ENCODE assay signal across 10 mouse cellular contexts in the genomic region with DNA sequence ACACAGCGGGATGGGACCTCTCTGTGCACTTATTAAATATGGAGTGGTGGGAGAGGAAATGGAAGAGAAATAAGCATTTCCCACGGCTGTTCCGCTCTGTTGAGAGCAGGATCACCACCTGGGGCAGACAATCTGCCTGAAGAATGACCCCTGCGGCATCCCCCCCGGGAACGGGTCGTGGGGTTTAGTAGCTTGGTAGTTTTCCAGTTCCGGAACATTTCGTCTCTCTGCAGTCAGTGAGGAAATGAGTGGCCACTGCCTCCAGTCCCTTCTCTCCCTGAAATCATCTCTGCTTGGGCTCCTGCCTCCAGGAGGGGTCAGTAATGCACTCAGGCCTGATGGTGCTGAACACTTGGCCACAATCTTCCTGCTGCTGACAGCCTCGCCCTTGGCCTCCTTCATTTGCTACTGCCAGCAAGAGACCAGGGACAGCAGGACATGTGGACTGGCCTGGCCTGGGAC. TPM values are rescaled to one million over a fixed set of nuclear protein-coding genes. Genes with fewer than 3 reads are reported as not detected.
A peak's percentile ranks its signal among the peaks of the same experiment; 100 is the strongest.
DNase-seq lines count a peak whose midpoint lies in the region; ATAC-seq and TF ChIP-seq lines count a peak whose summit lies in the region.
"Had no signal": no experiment of that assay in that cellular context is flagged by ENCODE, and none has a peak within 500 bp of the region (broad histone marks: within the 10 kb centered on the region; RNA-seq: fewer than 3 reads in every experiment).

No protein-coding gene starts in this region.

- peaks cover 56% of the 10 kb centered on the region for H3K27me3 ChIP-seq in hindbrain, embryonic 10.5 days (ENCODE audit: insufficient read depth, poor library complexity, severe bottlenecking)
- H3K27me3 ChIP-seq in hindbrain, embryonic 13.5 days: peaks cover 41% of the 10 kb centered on the region
- no peaks in the 10 kb centered on the region for H3K27me3 ChIP-seq in ES-Bruce4 (ENCODE audit: control insufficient read depth, insufficient read depth, low read length, poor library complexity, severe bottlenecking)
- peaks cover 5% of the 10 kb centered on the region; the same call in 1 of the 2 replicates for H3K27me3 ChIP-seq in kidney, postnatal 0 days (ENCODE audit: insufficient read depth, low read length)

- no peak for ATAC-seq in hindbrain, embryonic 13.5 days (ENCODE audit: low FRiP score)
- ATAC-seq in kidney, postnatal 0 days (replicated peaks; ENCODE audit: low FRiP score, low read depth): peak; percentile 52

- peak; percentile 14 for TF ChIP-seq CTCF in ES-Bruce4 (IDR thresholded peaks at IDR 0.05; ENCODE audit: low read depth, low read length)
- 0 out of 2 replicates have a peak, but pooled peaks have one; percentile 12 for TF ChIP-seq CTCF in cortical plate, adult 2 months (IDR thresholded peaks at IDR 0.05; ENCODE audit: extremely low read depth, insufficient read depth, low read length)
- peak; percentile 77 for TF ChIP-seq CTCF in kidney, postnatal 0 days (IDR thresholded peaks at IDR 0.05; ENCODE audit: low read depth)

- H3K4me2 ChIP-seq in hindbrain, embryonic 13.5 days: no peak overlapping the region
- H3K4me2 ChIP-seq in kidney, postnatal 0 days (ENCODE audit: low read length): peak overlapping the region; percentile 21; the same call in 1 of the 2 replicates
- H3K4me2 ChIP-seq: embryonic facial prominence, embryonic 13.5 days; hindbrain, embryonic 15.5 days had no signal

- no peak overlapping the region for H3K27ac ChIP-seq in hindbrain, embryonic 10.5 days
- no peak overlapping the region for H3K27ac ChIP-seq in hindbrain, embryonic 13.5 days
- H3K27ac ChIP-seq in ES-Bruce4 (ENCODE audit: insufficient read depth, low read length): no peak overlapping the region
- no peak overlapping the region for H3K27ac ChIP-seq in cortical plate, adult 2 months (ENCODE audit: insufficient read depth, low read length)
- peak overlapping the region; percentile 75 for H3K27ac ChIP-seq in kidney, postnatal 0 days
- H3K27ac ChIP-seq: embryonic facial prominence, embryonic 13.5 days; hindbrain, embryonic 15.5 days had no signal

- no peak for TF ChIP-seq POLR2A in ES-Bruce4 (IDR thresholded peaks at IDR 0.05; ENCODE audit: insufficient read depth, low read length)
- no peak for TF ChIP-seq POLR2A in cortical plate, adult 2 months (IDR thresholded peaks at IDR 0.05; ENCODE audit: extremely low read depth, insufficient read depth, low read length)

- H3K9me3 ChIP-seq in hindbrain, embryonic 10.5 days: no peaks in the 10 kb centered on the region
- no peaks in the 10 kb centered on the region for H3K9me3 ChIP-seq in hindbrain, embryonic 13.5 days
- no peaks in the 10 kb centered on the region for H3K9me3 ChIP-seq in ES-Bruce4 (replicated peaks; ENCODE audit: control insufficient read depth, insufficient read depth, low read length, poor library complexity, severe bottlenecking)
- no peaks in the 10 kb centered on the region for H3K9me3 ChIP-seq in kidney, postnatal 0 days (replicated peaks; ENCODE audit: low read length)
- H3K9me3 ChIP-seq: embryonic facial prominence, embryonic 13.5 days; hindbrain, embryonic 15.5 days had no signal

- WGBS in hindbrain, embryonic 10.5 days: 59% methylated on average over 10 of the region's 10 CpGs
- WGBS in hindbrain, embryonic 13.5 days: 59% methylated on average over 10 of the region's 10 CpGs
- 6% methylated on average over 10 of the region's 10 CpGs for WGBS in kidney, postnatal 0 days

- no peak for TF ChIP-seq EP300 in ES-Bruce4 (IDR thresholded peaks at IDR 0.05; ENCODE audit: insufficient read depth, low read depth, low read length)

- no peak overlapping the region for H3K9ac ChIP-seq in hindbrain, embryonic 13.5 days
- H3K9ac ChIP-seq in ES-Bruce4 (ENCODE audit: low read depth, poor library complexity, severe bottlenecking): no peak overlapping the region
- no peak overlapping the region for H3K9ac ChIP-seq in kidney, postnatal 0 days (ENCODE audit: low read depth, low read length)
- H3K9ac ChIP-seq: embryonic facial prominence, embryonic 13.5 days; hindbrain, embryonic 15.5 days had no signal

- DNase-seq in hindbrain, embryonic 10.5 days (ENCODE audit: low spot score): peak; percentile 33
- DNase-seq in kidney, postnatal 0 days (ENCODE audit: low spot score): peak; percentile 85
- no peak for DNase-seq in thymus, postnatal 14 days
- no peak for DNase-seq in left cerebral cortex, adult 8-10 months (ENCODE audit: low spot score in 2 of 2)
- DNase-seq in frontal cortex, adult 2 months (ENCODE audit: extremely low spot score in 1 of 2, low spot score in 1 of 2): no peak

- no peaks in the 10 kb centered on the region for H3K36me3 ChIP-seq in hindbrain, embryonic 10.5 days
- no peaks in the 10 kb centered on the region for H3K36me3 ChIP-seq in hindbrain, embryonic 13.5 days
- no peaks in the 10 kb centered on the region for H3K36me3 ChIP-seq in ES-Bruce4 (ENCODE audit: control insufficient read depth, insufficient read depth, low read length, poor library complexity, severe bottlenecking)
- H3K36me3 ChIP-seq in kidney, postnatal 0 days (ENCODE audit: insufficient read depth, low read length): no peaks in the 10 kb centered on the region
- H3K36me3 ChIP-seq: embryonic facial prominence, embryonic 13.5 days; hindbrain, embryonic 15.5 days had no signal

- peaks cover 40% of the 10 kb centered on the region for H3K4me1 ChIP-seq in hindbrain, embryonic 10.5 days (replicated peaks)
- peaks cover 12% of the 10 kb centered on the region for H3K4me1 ChIP-seq in hindbrain, embryonic 13.5 days (replicated peaks)
- H3K4me1 ChIP-seq in ES-Bruce4 (ENCODE audit: control insufficient read depth, insufficient read depth, low read length): peaks cover 2% of the 10 kb centered on the region
- H3K4me1 ChIP-seq in cortical plate, adult 2 months (ENCODE audit: control insufficient read depth, insufficient read depth, low read length): no peaks in the 10 kb centered on the region
- H3K4me1 ChIP-seq in kidney, postnatal 0 days (replicated peaks; ENCODE audit: insufficient read depth, low read length): peaks cover 21% of the 10 kb centered on the region

- no peak overlapping the region for H3K4me3 ChIP-seq in hindbrain, embryonic 10.5 days
- H3K4me3 ChIP-seq in hindbrain, embryonic 13.5 days: no peak overlapping the region
- no peak overlapping the region for H3K4me3 ChIP-seq in ES-Bruce4 (ENCODE audit: low read depth, low read length)
- H3K4me3 ChIP-seq in cortical plate, adult 2 months (ENCODE audit: insufficient read depth, low read length): no peak overlapping the region
- no peak overlapping the region for H3K4me3 ChIP-seq in kidney, postnatal 0 days (replicated peaks; ENCODE audit: low read depth, low read length)
- H3K4me3 ChIP-seq: embryonic facial prominence, embryonic 13.5 days; hindbrain, embryonic 15.5 days had no signal

RNA-seq across cellular contexts. Expression of a gene that starts 4.9 kb away (rescaled TPM):
- 0.17 and 0.43 TPM in 2 replicates for polyA plus RNA-seq in hindbrain, embryonic 10.5 days (2016; fragmentation: Nextera tagmentation; extraction: Ambion mirVana)
- polyA plus RNA-seq in hindbrain, embryonic 13.5 days (2015; fragmentation: Nextera tagmentation; extraction: Ambion mirVana): 0.51 and 0.56 TPM in 2 replicates
- 0.16 TPM in 1 of 2 replicates, not detected in the other for polyA plus RNA-seq in ES-Bruce4 (2011; ENCODE audit: insufficient read depth, insufficient read length, low read depth, missing spikeins)
- polyA plus RNA-seq in cortical plate, adult 2 months (2012; rRNA removed): 3.5 and 4.1 TPM in 2 replicates
- polyA plus RNA-seq in kidney, postnatal 0 days (2015; fragmentation: Nextera tagmentation; extraction: Ambion mirVana): 4.1 and 4.6 TPM in 2 replicates
- total RNA-seq in left cerebral cortex, adult 8-10 months (2022): 1 to 10 TPM; 4.3 to 5.1 (median 4.7) TPM
- 4.7 and 8.7 TPM in 2 replicates for polyA plus RNA-seq in frontal cortex, adult 2 months (2012; rRNA removed)

RNA-seq across cellular contexts. Expression of a gene that starts 35.3 kb away (rescaled TPM):
- not detected in 2 replicates for polyA plus RNA-seq in hindbrain, embryonic 10.5 days (2016; fragmentation: Nextera tagmentation; extraction: Ambion mirVana)
- polyA plus RNA-seq in hindbrain, embryonic 13.5 days (2015; fragmentation: Nextera tagmentation; extraction: Ambion mirVana): 0.17 and 0.23 TPM in 2 replicates
- not detected in 2 replicates for polyA plus RNA-seq in ES-Bruce4 (2011; ENCODE audit: insufficient read depth, insufficient read length, low read depth, missing spikeins)
- 0.13 and 0.25 TPM in 2 replicates for polyA plus RNA-seq in cortical plate, adult 2 months (2012; rRNA removed)
- polyA plus RNA-seq in kidney, postnatal 0 days (2015; fragmentation: Nextera tagmentation; extraction: Ambion mirVana): 2.0 and 2.6 TPM in 2 replicates
- under 1 TPM in 2 of 4 experiments, not detected in 2; 0.32 to 0.33 TPM for total RNA-seq in left cerebral cortex, adult 8-10 months (2022)
- polyA plus RNA-seq in frontal cortex, adult 2 months (2012; rRNA removed): 0.12 and 0.25 TPM in 2 replicates

Comparison
In these comparisons a context has a peak if more than half of its experiments do, and no peak if none do; other contexts are left out.
1. DNase-seq: peak in hindbrain, embryonic 10.5 days (single experiment) and kidney, postnatal 0 days (single experiment); none in thymus, postnatal 14 days (single experiment), left cerebral cortex, adult 8-10 months (0 of 2) and frontal cortex, adult 2 months (0 of 2).
2. CTCF ChIP-seq: peak in every context shown above with its lines; median percentile 77 in kidney, postnatal 0 days; 14 in ES-Bruce4; 12 in cortical plate, adult 2 months.